Mouse (Mus musculus): ENCODE measurements at regions not wholly inside any gene's neighbourhood (a gene's known extent, or its start where the extent isn't known, plus 50 kb on each side); places are given as distances from the start of the nearest gene placed in this dataset.

- ATAC-seq (ENCODE audit: insufficient read depth, low FRiP score), result no peak
- 29% methylated on average over 11 of the region's 11 CpGs for WGBS
- peak overlapping the region; percentile 0; the same call in 1 of the 2 replicates for H3K27ac ChIP-seq (ENCODE audit: low read length)
Observed at GRCm38 (mm10) chr5:102395608-102396146, 85.5 kb upstream of the Arhgap24 start.

GRCm38 (mm10) chr5:102399006-102399405, 82.2 kb upstream of the Arhgap24 start:
- H3K4me1 ChIP-seq (ENCODE audit: control insufficient read depth, insufficient read depth, low read length), result 0 out of 2 replicates have a peak, but pooled peaks cover 8% of the 10 kb centered on the region
- no peak overlapping the region for H3K9ac ChIP-seq (ENCODE audit: low read length)
- WGBS, result 62% methylated on average over 4 of the region's 4 CpGs
- H3K27ac ChIP-seq (ENCODE audit: low read length), result peak overlapping the region; percentile 26; the same call in 1 of the 2 replicates
- H3K4me3 ChIP-seq (replicated peaks; ENCODE audit: low read length), result no peak overlapping the region
- no peaks in the 10 kb centered on the region for H3K9me3 ChIP-seq (replicated peaks; ENCODE audit: control insufficient read depth, low read length)
- no peaks in the 10 kb centered on the region for H3K36me3 ChIP-seq (ENCODE audit: control insufficient read depth, insufficient read depth, low read length)
- no peak for ATAC-seq (ENCODE audit: insufficient read depth, low FRiP score)
- no peaks in the 10 kb centered on the region for H3K27me3 ChIP-seq (ENCODE audit: control insufficient read depth, insufficient read depth, low read length)
- no peak overlapping the region for H3K4me2 ChIP-seq (ENCODE audit: low read depth, low read length)

More at GRCm38 (mm10) chr5:102395608-102396146, 85.5 kb upstream of the Arhgap24 start:
- 0 out of 2 replicates have a peak, but pooled peaks cover 8% of the 10 kb centered on the region for H3K4me1 ChIP-seq (ENCODE audit: control insufficient read depth, insufficient read depth, low read length)
- H3K4me3 ChIP-seq (replicated peaks; ENCODE audit: low read length), result no peak overlapping the region
- no peaks in the 10 kb centered on the region for H3K27me3 ChIP-seq (ENCODE audit: control insufficient read depth, insufficient read depth, low read length)
- H3K9me3 ChIP-seq (replicated peaks; ENCODE audit: control insufficient read depth, low read length), result no peaks in the 10 kb centered on the region
- no peaks in the 10 kb centered on the region for H3K36me3 ChIP-seq (ENCODE audit: control insufficient read depth, insufficient read depth, low read length)
- no peak overlapping the region for H3K9ac ChIP-seq (ENCODE audit: low read length)
- H3K4me2 ChIP-seq (ENCODE audit: low read depth, low read length), result no peak overlapping the region

GRCm38 (mm10) chr5:102417642-102418041, 63.5 kb upstream of the Arhgap24 start:
- 65% methylated on average over 5 of the region's 5 CpGs for WGBS
- Histone ChIP-seq H3K9ac (ENCODE audit: low read length) (no peak overlapping the region), H3K27ac (ENCODE audit: low read length) (peak overlapping the region; percentile 11; the same call in 1 of the 2 replicates), H3K27me3 (ENCODE audit: control insufficient read depth, insufficient read depth, low read length) (no peaks in the 10 kb centered on the region), H3K36me3 (ENCODE audit: control insufficient read depth, insufficient read depth, low read length) (no peaks in the 10 kb centered on the region), H3K4me1 (ENCODE audit: control insufficient read depth, insufficient read depth, low read length) (no peaks in the 10 kb centered on the region), H3K4me3 (replicated peaks; ENCODE audit: low read length) (no peak overlapping the region), H3K9me3 (replicated peaks; ENCODE audit: control insufficient read depth, low read length) (no peaks in the 10 kb centered on the region), H3K4me2 (ENCODE audit: low read depth, low read length) (no peak overlapping the region)
- ATAC-seq (ENCODE audit: insufficient read depth, low FRiP score), result peak; percentile 66; the same call in 1 of the 2 replicates

- no peak for ATAC-seq (ENCODE audit: insufficient read depth, low FRiP score)
Observed at GRCm38 (mm10) chr5:102419089-102419488, 62.1 kb upstream of the Arhgap24 start.

GRCm38 (mm10) chr5:102424636-102425242, 56.5 kb upstream of the Arhgap24 start:
- Histone ChIP-seq H3K9ac (ENCODE audit: low read length) (no peak overlapping the region), H3K36me3 (ENCODE audit: control insufficient read depth, insufficient read depth, low read length) (no peaks in the 10 kb centered on the region), H3K27ac (ENCODE audit: low read length) (no peak overlapping the region), H3K4me3 (replicated peaks; ENCODE audit: low read length) (no peak overlapping the region), H3K27me3 (ENCODE audit: control insufficient read depth, insufficient read depth, low read length) (no peaks in the 10 kb centered on the region), H3K4me2 (ENCODE audit: low read depth, low read length) (no peak overlapping the region), H3K9me3 (replicated peaks; ENCODE audit: control insufficient read depth, low read length) (no peaks in the 10 kb centered on the region), H3K4me1 (ENCODE audit: control insufficient read depth, insufficient read depth, low read length) (no peaks in the 10 kb centered on the region)
- WGBS, result 85% methylated on average over 16 of the region's 16 CpGs
- no peak for ATAC-seq (ENCODE audit: insufficient read depth, low FRiP score)

More at GRCm38 (mm10) chr5:102419089-102419488, 62.1 kb upstream of the Arhgap24 start:
- H3K4me3 ChIP-seq (replicated peaks; ENCODE audit: low read length), result no peak overlapping the region
- no peaks in the 10 kb centered on the region for H3K4me1 ChIP-seq (ENCODE audit: control insufficient read depth, insufficient read depth, low read length)
- H3K4me2 ChIP-seq (ENCODE audit: low read depth, low read length), result no peak overlapping the region
- 17% methylated on average over 1 of the region's 1 CpGs for WGBS
- no peak overlapping the region for H3K27ac ChIP-seq (ENCODE audit: low read length)
- no peaks in the 10 kb centered on the region for H3K36me3 ChIP-seq (ENCODE audit: control insufficient read depth, insufficient read depth, low read length)
- no peak overlapping the region for H3K9ac ChIP-seq (ENCODE audit: low read length)
- no peaks in the 10 kb centered on the region for H3K27me3 ChIP-seq (ENCODE audit: control insufficient read depth, insufficient read depth, low read length)
- no peaks in the 10 kb centered on the region for H3K9me3 ChIP-seq (replicated peaks; ENCODE audit: control insufficient read depth, low read length)

- Histone ChIP-seq H3K9me3 (replicated peaks; ENCODE audit: control insufficient read depth, low read length) (no peaks in the 10 kb centered on the region), H3K4me2 (ENCODE audit: low read depth, low read length) (no peak overlapping the region), H3K4me1 (ENCODE audit: control insufficient read depth, insufficient read depth, low read length) (0 out of 2 replicates have a peak, but pooled peaks cover under 1% of the 10 kb centered on the region), H3K9ac (ENCODE audit: low read length) (no peak overlapping the region), H3K36me3 (ENCODE audit: control insufficient read depth, insufficient read depth, low read length) (no peaks in the 10 kb centered on the region), H3K4me3 (replicated peaks; ENCODE audit: low read length) (no peak overlapping the region), H3K27me3 (ENCODE audit: control insufficient read depth, insufficient read depth, low read length) (no peaks in the 10 kb centered on the region), H3K27ac (ENCODE audit: low read length) (no peak overlapping the region)
- ATAC-seq (ENCODE audit: insufficient read depth, low FRiP score), result no peak
- whole genome bisulfite sequencing, result 60% methylated on average over 3 of the region's 3 CpGs
Observed at GRCm38 (mm10) chr5:102428310-102428709, 52.9 kb upstream of the Arhgap24 start.
